Comparison of ENCODE assay signal across 9 mouse cellular contexts in genomic region chr2:121832484-121832894, GRCm38 (mm10). TPM values are rescaled to one million over a fixed set of nuclear protein-coding genes. Genes with fewer than 3 reads are reported as not detected.
DNase-seq lines count a peak whose midpoint lies in the region; ATAC-seq and TF ChIP-seq lines count a peak whose summit lies in the region.
"Had no signal": no experiment of that assay in that cellular context is flagged by ENCODE, and none has a peak within 500 bp of the region (broad histone marks: within the 10 kb centered on the region; RNA-seq: fewer than 3 reads in every experiment).

No protein-coding gene starts in this region.

- in situ Hi-C loops in CH12.LX (cut with MboI; ENCODE audit: low pct_ligation_motif_present, low pct_unique_long_range_greater_than_20kb, low sequenced_read_pairs), result loop anchor here (5.0 kb wide), 1 partner anchor 260 kb away; no protein-coding TSS in a partner anchor

- TF ChIP-seq CTCF in CH12.LX (conservative IDR thresholded peaks at IDR 0.05 in 1 of 2, IDR thresholded peaks at IDR 0.05 in 1 of 2; ENCODE audit: low read depth in 2 of 2, low read length in 2 of 2), result peak in 1 of 2 experiments; percentile 84; a peak in 3 of 4 replicates

- dilution Hi-C loops in CH12.LX (cut with MboI; ENCODE audit: extremely low pct_ligation_motif_present, extremely low pct_unique_long_range_greater_than_20kb, low sequenced_read_pairs), result no loop called here

- TF ChIP-seq EP300 in CH12.LX (IDR thresholded peaks at IDR 0.05; ENCODE audit: low read length), result no peak

- peak; percentile 86 for TF ChIP-seq RAD21 in CH12.LX (IDR thresholded peaks at IDR 0.05; ENCODE audit: low read depth, low read length)

- DNase-seq in CH12.LX (ENCODE audit: extremely low read depth), result peak; percentile 71
- peak; percentile 29 to 52 for DNase-seq in adrenal gland, adult 18-20 months (ENCODE audit: low spot score in 2 of 2)
- peak; percentile 89 for DNase-seq in embryo, embryonic 10 days (ENCODE audit: low spot score)
- DNase-seq in heart, adult 9 months (ENCODE audit: low spot score in 2 of 2), result peak; percentile 7 to 35
- peak; percentile 36 to 52 for DNase-seq in kidney, postnatal 4 days
- DNase-seq in lung, postnatal 14 days, result peak; percentile 49
- DNase-seq in retina, postnatal 7 days (ENCODE audit: low read depth, low spot score), result peak; percentile 68

- H3K9me3 ChIP-seq in CH12.LX (replicated peaks; ENCODE audit: low read length), result no peaks in the 10 kb centered on the region
- H3K9me3 ChIP-seq: liver, embryonic 15.5 days had no signal

- peak overlapping the region; percentile 55; the same call in 1 of the 2 replicates for H3K4me2 ChIP-seq in CH12.LX (ENCODE audit: insufficient read depth, low read depth, poor library complexity, severe bottlenecking)
- H3K4me2 ChIP-seq: liver, embryonic 15.5 days had no signal

- H3K27me3 ChIP-seq in CH12.LX (replicated peaks), result no peaks in the 10 kb centered on the region
- H3K27me3 ChIP-seq: liver, embryonic 15.5 days had no signal

- H3K4me3 ChIP-seq in CH12.LX (replicated peaks in 1 of 3; ENCODE audit: low read depth in 2 of 3, low read length in 2 of 3, poor library complexity in 1 of 3), result no peak overlapping the region
- H3K4me3 ChIP-seq: liver, embryonic 15.5 days had no signal

- no peak for TF ChIP-seq POLR2A in CH12.LX (IDR thresholded peaks at IDR 0.05; ENCODE audit: low read depth, low read length)

- no peak overlapping the region for H3K9ac ChIP-seq in CH12.LX (ENCODE audit: insufficient read depth, low read depth)
- H3K9ac ChIP-seq: liver, embryonic 15.5 days had no signal

- H3K79me2 ChIP-seq in CH12.LX (replicated peaks; ENCODE audit: control insufficient read depth, extremely low read depth, insufficient read depth, poor library complexity, severe bottlenecking), result no peaks in the 10 kb centered on the region

- H3K27ac ChIP-seq in CH12.LX (ENCODE audit: insufficient read depth, low read depth), result no peak overlapping the region
- H3K27ac ChIP-seq: liver, embryonic 15.5 days had no signal

- ATAC-seq in monocyte, adult 5-6 weeks (replicated peaks; ENCODE audit: insufficient number of reproducible peaks, low FRiP score, low TSS enrichment, poor library complexity, severe bottlenecking), result no peak

- no peaks in the 10 kb centered on the region for H3K36me3 ChIP-seq in CH12.LX (replicated peaks in 1 of 2; ENCODE audit: control insufficient read depth in 1 of 2, insufficient read depth in 1 of 2, low read length in 1 of 2)
- H3K36me3 ChIP-seq: liver, embryonic 15.5 days had no signal

- peaks cover 0 to 12% of the 10 kb centered on the region in 2 experiments; a peak in 2 of 4 replicates for H3K4me1 ChIP-seq in CH12.LX (ENCODE audit: control insufficient read depth in 1 of 2, insufficient read depth in 2 of 2)
- H3K4me1 ChIP-seq: liver, embryonic 15.5 days had no signal

TF ChIP-seq in CH12.LX, 34 proteins besides CTCF, POLR2A, EP300 and RAD21:
- no peak for TF ChIP-seq MAFK (IDR thresholded peaks at IDR 0.05; ENCODE audit: insufficient replicate concordance, low read length)
- no peak for TF ChIP-seq ZKSCAN1 (IDR thresholded peaks at IDR 0.05; ENCODE audit: borderline replicate concordance, low read depth, low read length)
- TF ChIP-seq ZNF384 (IDR thresholded peaks at IDR 0.05; ENCODE audit: low read depth, low read length), result peak; percentile 95
- no peak for TF ChIP-seq UBTF (IDR thresholded peaks at IDR 0.05; ENCODE audit: low read depth, low read length)
- no peak for TF ChIP-seq E2F4 (IDR thresholded peaks at IDR 0.05; ENCODE audit: insufficient replicate concordance, low read depth, low read length)
- no peak for TF ChIP-seq NELFE (IDR thresholded peaks at IDR 0.05; ENCODE audit: low read depth, low read length)
- TF ChIP-seq JUND (conservative IDR thresholded peaks at IDR 0.05; ENCODE audit: low read depth, low read length), result no peak
- 0 out of 2 replicates have a peak, but pooled peaks have one; percentile 27 for TF ChIP-seq ZC3H11A (IDR thresholded peaks at IDR 0.05; ENCODE audit: low read depth, low read length)
- no peak for TF ChIP-seq USF2 (conservative IDR thresholded peaks at IDR 0.05; ENCODE audit: low read depth, low read length)
- no peak for TF ChIP-seq MEF2A (IDR thresholded peaks at IDR 0.05; ENCODE audit: borderline replicate concordance, low read depth, low read length)
- no peak for TF ChIP-seq POLR2AphosphoS2 (IDR thresholded peaks at IDR 0.05; ENCODE audit: low read depth, low read length)
- TF ChIP-seq BHLHE40 (IDR thresholded peaks at IDR 0.05; ENCODE audit: low read depth, low read length), result no peak
- no peak for TF ChIP-seq SIN3A (IDR thresholded peaks at IDR 0.05; ENCODE audit: low read length)
- peak; percentile 78 for TF ChIP-seq SMC3 (IDR thresholded peaks at IDR 0.05; ENCODE audit: low read depth, low read length)
- no peak for TF ChIP-seq ETS1 (conservative IDR thresholded peaks at IDR 0.05; ENCODE audit: low read depth, low read length)
- no peak for TF ChIP-seq CHD1 (IDR thresholded peaks at IDR 0.05; ENCODE audit: low read depth, low read length)
- TF ChIP-seq TCF12 (IDR thresholded peaks at IDR 0.05; ENCODE audit: low read depth, low read length), result no peak
- no peak for TF ChIP-seq GABPA (IDR thresholded peaks at IDR 0.05; ENCODE audit: insufficient replicate concordance, low read depth, low read length)
- TF ChIP-seq RCOR1 (conservative IDR thresholded peaks at IDR 0.05; ENCODE audit: low read depth, low read length), result no peak
- TF ChIP-seq USF1 (IDR thresholded peaks at IDR 0.05; ENCODE audit: low read depth, low read length), result no peak
- no peak for TF ChIP-seq JUN (IDR thresholded peaks at IDR 0.05; ENCODE audit: insufficient read depth, low read depth, low read length)
- TF ChIP-seq KAT2A (IDR thresholded peaks at IDR 0.05; ENCODE audit: insufficient replicate concordance, low read length), result no peak
- no peak for TF ChIP-seq MAX (IDR thresholded peaks at IDR 0.05; ENCODE audit: low read length)

RNA-seq across cellular contexts. Expression of gene Frmd5, which starts 25.6 kb away (rescaled TPM):
- 1.9 and 2.1 TPM in 2 replicates for total RNA-seq in CH12.LX (2012; rRNA removed)
- total RNA-seq in CH12.LX (2014; rRNA removed), result 3.2 and 3.7 TPM in 2 replicates
- polyA plus RNA-seq in CH12.LX (2012; ENCODE audit: insufficient read length, low read depth), result 3.5 and 4.3 TPM in 2 replicates
- 100 to 1,000 TPM in 1 of 2 experiments, 10 to 100 TPM in 1; 44.7 to 195 TPM for total RNA-seq in adrenal gland, adult 18-20 months (2021)
- total RNA-seq in monocyte, adult 5-6 weeks (2017), result 1.6 TPM in 2 of 3 replicates, not detected in the other

RNA-seq across cellular contexts. Expression of gene Casc4, which starts 34.3 kb away (rescaled TPM):
- total RNA-seq in CH12.LX (2012; rRNA removed) (9.3 and 10.9 TPM in 2 replicates), CH12.LX (2014; rRNA removed) (14.4 and 17.2 TPM in 2 replicates)
- 16.5 and 19.7 TPM in 2 replicates for polyA plus RNA-seq in CH12.LX (2012; ENCODE audit: insufficient read length, low read depth)
- 10 to 100 TPM; 35.8 to 49.0 TPM for total RNA-seq in adrenal gland, adult 18-20 months (2021)
- 2.4 to 5.8 TPM (median 3.5 TPM) in 3 replicates for total RNA-seq in monocyte, adult 5-6 weeks (2017)

Comparison
In these comparisons a context has a peak if more than half of its experiments do, and no peak if none do; other contexts are left out.
1. DNase-seq: peak in every context shown above with its lines; median percentile 89 in embryo, embryonic 10 days; 71 in CH12.LX; 68 in retina, postnatal 7 days; 49 in lung, postnatal 14 days; 44 in kidney, postnatal 4 days; 40 in adrenal gland, adult 18-20 months; 21 in heart, adult 9 months.
2. RNA of gene Frmd5, which starts 25.6 kb away (total RNA-seq): 44.7 to 195 TPM in adrenal gland, adult 18-20 months; 1.9 to 3.7 TPM in CH12.LX and 1.6 TPM in monocyte, adult 5-6 weeks; every median in the first group is over 4 times any median in the second.